Mouse (Mus musculus): ENCODE results near the gene Sipa1l3.

Sipa1l3 gene

DNA sequence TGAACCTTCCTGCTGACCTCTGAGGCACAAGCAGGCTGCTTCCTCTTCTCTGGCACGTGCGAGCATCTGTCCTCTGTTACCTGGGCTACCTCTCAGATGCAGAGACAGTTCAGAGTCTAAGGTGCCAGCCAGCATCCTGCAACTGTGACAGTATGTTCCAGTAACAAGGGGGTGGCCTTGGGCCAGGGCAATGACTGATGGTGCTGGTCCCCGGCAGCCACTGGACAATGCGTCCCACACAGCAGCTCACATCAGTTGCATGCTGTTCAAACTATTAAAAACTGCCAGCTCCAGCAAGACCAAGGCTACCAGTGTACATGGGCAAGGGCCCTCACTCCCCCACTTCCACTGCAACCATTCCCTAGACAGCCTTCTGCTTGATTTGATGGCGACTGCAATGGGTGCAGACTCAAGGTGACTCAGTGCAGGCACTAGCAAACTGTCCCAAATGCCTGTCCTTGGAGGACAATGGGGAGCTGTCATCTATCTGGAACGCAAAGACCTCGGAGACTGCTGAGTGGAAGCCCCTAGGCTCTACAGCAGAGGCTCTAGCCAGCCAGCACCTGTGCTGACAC, 136.9 kb downstream of the Sipa1l3 start:
- no peak for DNase-seq (ENCODE audit: low spot score in 2 of 2)

DNA sequence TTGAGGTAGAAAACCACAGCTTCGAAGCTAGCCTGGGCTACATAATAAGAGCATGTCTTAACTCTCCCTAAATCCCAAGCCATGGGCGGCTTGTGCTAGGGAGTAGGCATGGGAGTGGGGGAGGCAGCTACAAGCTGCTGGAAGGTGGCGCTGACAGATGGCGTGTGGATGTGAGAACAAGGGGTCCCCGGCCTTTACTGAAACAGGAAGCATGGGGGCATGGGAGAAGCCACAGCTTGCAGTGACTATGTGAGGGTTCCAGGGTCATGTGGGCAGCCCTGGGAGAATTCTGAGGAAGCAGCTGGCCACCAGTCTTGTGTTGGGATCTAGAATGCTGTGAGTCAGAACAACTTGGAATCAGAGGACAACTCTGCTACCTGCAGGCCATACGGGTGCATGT, 144.4 kb downstream of the Sipa1l3 start:
- no peak for DNase-seq (ENCODE audit: low spot score in 2 of 2)

DNA sequence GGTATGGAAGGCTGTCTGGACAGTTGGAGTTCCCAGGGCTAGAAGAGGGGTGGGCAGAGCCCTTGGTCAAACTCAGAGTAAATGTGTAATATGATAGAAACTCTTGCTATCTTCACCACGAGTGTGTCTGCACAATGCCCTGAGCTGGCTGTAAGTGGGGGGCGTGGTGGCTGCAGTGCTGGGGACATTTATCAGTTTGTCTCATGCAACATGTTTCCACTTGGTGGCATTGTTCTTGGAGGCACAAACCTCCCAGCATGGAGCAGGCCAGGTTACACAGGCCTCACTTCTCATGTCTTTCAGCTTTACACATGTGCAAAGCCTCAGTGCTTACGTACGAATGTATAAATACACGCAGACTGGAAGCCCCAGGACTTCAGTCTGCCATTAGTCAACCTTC, 146.3 kb downstream of the Sipa1l3 start:
- DNase-seq (ENCODE audit: low spot score in 2 of 2) = no peak

DNA sequence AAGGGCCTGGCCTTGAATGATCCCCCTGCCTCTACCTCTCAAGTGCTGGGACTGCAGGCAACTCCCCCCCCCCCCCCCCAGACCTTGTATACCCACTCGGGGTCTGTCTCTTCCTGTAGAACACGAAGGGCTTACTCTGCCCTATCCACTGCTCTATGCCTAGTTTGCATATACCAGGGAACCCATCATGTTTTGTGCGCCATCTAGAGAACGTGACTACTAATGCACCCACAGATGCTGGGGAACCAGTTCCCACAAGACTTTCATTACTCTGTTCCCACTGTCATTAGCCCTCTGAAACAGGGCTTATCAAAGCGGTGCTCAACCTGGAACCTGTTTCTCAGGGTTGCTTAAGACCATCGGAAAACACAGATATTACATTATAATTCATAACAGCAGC, 148.4 kb downstream of the Sipa1l3 start:
- DNase-seq (ENCODE audit: low spot score in 2 of 2) = no peak

DNA sequence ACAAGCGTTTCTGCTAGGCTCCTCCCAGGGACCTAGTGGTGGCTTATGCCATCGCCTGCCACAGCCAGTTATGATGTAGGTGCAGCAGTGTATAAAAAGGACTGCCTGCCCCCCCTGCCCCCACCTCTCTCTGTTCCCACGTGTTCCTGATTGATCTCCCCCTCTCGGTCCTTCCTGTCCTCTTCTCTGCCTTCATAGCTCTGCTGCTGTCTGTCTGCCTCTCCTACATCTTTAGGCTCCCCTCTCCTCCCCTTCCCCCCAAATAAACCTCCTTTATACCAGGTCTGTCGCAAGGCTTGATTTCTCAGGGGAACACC, 150.5 kb downstream of the Sipa1l3 start:
- DNase-seq (ENCODE audit: low spot score in 2 of 2) = no peak

DNA sequence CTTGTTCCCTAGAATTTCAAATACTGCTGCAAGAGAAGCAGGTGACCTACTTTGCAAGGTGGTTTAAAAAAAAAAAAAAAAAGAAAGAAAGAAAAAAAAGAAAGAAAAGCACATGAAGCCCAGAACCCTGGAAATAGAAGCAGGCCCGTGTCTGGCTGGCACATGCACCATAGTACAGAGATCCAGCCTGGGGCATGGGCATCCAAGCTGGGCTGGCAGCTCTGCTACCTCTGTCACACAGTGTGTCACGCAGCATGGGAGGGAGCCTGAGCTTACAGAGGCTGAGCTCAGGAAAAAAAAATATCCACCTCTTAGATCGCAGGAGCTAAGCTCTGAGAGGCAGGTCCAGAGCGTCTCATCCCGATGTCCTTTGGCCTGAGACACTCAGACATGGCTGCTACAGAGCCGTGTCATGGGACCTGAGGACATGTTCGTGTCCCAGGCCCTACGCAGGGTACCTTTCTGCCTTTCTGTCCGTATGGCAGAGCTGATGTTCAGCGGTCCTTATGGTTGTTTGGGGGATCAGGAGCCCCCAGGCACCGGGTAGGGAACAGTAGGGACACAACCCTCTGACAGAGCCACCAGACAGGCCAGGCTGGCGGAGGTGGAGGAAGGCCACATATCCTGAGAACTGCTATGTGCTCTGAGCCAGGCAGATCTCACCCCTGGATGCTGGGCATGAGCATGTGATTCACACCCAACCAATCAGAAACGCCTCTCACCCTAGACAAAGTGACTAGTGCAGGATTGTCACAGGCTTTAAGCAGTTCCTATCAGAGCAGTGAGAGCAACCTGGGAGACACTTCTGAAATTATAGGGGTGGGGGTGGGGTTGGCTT, 151.1 kb downstream of the Sipa1l3 start:
- DNase-seq (ENCODE audit: low spot score in 2 of 2) = no peak

DNA sequence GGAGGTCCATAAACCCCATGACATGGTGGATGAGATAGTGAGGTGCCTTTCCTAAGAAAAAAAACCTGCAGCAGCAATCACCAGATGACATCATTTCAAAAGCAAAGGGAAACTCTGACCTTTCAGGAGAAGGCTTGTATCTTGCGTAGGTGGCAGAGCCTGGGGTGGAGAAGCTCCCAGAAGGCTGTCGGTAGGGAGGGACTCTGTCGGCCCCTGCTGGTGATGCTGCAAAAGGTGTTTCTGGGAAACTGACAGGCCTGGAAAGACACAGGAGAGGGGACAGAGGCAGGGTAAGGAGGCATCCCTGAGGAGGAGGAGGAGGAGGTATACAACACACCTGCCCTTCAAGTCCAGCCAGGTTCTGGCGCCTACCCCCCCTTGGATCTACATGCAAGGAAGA, 154.4 kb downstream of the Sipa1l3 start:
- DNase-seq (ENCODE audit: low spot score in 2 of 2) = no peak

DNA sequence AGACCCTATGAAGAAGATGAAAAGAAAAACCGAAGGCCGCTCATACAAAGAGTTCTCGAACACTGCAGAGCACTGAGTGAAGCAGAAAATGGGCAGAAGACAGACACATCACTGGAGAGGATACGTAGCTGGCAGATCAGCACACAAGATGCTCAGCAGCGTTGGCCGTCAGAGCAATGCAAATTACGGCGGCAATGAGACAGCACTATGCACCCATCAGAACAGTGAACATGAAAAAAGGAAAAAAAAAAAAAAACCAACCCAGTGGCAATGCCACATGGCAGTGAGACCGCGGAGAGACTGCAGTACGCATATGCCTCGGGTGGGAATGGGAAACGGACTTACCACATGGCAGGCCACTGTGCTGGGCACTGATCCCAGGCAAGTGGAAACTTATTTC, 156.9 kb downstream of the Sipa1l3 start:
- DNase-seq (ENCODE audit: low spot score in 2 of 2) = no peak

DNA sequence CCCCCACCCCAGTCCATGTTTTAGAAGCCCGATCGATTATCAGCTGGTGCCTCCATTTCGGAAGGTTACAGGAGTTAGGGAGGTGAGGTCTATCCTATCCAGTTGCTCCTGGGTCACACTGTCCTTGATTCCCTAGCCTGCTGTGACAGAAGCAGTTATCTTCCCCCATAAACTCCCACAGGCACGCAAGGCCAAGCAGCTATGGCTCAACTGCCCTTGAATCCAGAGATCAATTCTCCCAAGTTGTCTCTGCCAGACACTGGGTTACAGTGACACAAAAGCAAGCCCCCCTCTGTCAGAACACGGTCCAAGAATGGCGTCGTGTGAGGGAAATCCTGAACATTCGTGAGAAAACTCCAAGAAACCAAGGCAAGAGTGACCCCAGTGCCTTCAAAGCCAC, 163.0 kb downstream of the Sipa1l3 start:
- DNase-seq (ENCODE audit: low spot score in 2 of 2) = no peak

DNA sequence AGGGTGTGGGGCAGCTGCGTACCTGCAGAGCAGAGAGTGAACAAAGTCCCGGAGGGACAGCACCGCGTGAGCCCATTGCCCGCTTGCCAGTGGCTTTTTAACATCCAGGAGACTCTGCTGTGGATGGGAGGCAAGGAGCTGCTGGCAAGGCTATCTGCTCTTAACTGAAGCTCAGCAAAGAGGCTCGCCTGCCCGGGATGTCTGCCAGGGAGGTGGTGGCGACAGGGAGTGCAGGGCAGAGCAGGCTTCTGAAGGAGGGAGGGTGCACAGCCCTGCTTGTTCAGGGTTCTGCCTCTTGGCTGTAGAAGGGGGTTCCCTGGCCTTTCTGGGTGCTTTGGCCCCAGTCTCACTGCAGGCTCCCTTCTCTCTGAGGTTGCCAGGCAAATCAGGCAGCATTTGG, 164.3 kb downstream of the Sipa1l3 start:
- no peak for DNase-seq (ENCODE audit: low spot score in 2 of 2)

DNA sequence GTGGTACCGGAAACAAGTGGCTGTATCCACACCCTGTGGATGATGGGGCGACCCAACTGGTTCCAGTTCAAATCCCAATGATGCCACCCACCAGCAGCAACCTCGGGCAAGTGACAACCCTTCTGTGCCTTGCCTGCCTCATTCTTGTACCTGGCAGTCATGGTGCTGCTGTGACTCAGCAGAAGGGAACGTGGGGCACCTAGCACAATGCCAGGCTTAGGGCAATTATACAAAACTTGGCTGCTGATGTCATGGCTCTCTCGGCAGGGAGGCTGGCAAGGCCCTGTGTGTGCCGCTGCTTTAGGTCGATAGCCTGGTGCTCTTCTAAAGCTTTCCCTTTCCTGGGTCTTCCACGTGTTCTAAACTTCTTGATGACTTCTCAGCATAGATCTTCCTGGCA, 166.2 kb downstream of the Sipa1l3 start:
- DNase-seq (ENCODE audit: low spot score in 2 of 2) = no peak

DNA sequence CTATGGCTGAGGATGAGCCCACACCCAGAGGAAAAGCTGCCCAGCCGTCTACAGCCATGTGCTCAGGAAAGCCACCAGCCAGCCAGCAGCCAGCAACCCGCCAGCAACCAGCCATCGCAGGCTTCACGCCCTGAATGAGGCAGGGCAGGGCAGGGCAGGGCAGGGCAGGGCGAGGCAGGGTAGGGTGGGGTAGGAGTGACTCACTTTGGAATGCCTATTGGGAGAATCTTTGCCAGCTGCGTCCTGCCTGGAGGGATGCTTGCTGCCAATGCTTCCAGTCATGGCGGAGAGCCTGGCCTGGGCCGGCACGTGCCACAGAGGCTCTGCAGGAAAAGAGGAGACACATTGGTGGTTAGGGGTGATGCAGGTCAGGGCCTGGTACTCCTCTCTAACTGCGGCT, 168.0 kb downstream of the Sipa1l3 start:
- no peak for DNase-seq (ENCODE audit: low spot score in 2 of 2)

DNA sequence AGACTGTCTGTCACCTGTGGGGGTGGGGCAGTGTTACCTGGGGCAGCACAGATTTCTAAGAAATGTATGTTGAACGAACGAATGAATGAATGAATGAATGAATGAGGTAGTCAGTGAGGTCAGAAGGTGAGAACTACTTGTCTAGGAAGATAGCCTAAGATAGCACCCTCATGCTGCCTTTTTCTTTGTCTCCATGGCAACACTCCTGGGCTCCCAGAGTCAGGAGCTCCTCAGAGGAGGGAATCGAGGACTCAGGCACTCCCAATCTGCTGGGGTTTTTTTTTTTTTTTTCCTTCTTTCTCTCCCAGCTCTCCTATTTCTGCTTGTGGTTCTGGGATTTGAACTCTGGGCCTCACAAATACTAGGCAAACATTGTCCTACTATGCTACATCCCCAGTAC, 172.2 kb downstream of the Sipa1l3 start:
- DNase-seq (ENCODE audit: low spot score in 2 of 2) = no peak

DNA sequence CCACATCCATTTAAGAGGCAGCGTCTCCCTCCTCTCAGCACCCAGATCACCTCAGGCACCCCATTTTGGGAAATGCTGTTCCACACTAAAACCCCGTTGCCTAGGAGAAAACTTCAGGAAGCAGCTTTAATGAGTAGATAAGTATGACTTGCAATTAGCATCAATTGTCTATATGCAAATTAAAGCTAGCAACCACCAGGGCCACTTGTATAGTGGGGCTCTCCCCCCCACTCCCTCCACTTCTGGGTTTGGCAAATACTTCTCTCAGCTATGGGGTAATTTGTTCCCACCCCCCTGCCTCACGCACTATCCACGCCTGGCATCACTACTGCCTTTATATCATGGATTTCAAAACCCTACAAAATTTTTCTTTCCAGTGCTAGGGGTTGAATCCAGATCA, 172.9 kb downstream of the Sipa1l3 start:
- DNase-seq (ENCODE audit: low spot score in 2 of 2) = no peak

DNA sequence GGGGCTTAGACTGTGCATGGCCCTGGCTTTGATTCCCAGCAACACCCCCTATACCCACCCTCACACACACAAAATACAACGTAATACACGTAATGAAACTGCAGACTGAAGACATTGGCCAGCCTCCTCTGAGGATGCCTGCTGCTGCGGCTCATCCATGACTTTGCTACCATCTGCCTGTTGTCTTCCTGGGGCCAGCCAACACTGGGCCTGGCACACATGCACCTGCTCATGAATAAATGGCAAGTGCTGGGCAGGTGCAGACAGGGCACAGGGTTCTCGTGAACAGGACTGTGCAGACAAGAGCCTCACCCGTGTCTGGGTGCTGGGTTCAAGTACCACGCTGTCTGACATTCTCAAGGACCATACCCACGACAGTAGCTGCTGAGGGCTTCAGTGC, 174.7 kb downstream of the Sipa1l3 start:
- DNase-seq (ENCODE audit: low spot score in 2 of 2) = no peak

DNA sequence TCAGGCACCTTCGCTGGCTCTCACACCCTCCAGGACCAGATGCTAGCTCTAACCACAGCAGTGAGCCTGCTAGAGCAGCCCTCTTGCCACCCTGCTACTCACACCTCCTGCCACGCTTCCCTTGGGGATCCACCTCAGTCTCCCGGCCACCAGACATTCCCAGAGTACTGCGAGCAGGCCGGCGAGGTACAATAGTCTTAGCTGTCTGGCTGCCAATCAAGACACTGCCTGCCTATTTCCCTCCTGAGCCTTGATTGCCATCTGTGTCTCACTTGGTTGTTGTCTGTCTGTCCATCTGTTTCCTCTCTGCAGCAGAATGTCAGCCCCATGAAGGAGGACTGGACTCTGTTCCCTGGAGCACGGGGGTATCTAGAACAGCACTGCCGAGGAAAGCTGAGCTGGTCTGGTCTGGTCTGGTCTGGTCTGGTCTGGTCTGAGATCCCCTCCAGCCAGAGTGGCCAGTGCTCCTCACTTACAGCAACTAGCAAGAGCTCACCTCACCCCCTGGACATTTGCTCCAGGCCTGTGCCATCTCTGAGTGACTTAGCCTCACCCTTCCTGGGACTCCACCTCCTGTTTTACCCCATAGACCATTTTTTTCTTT, 175.8 kb downstream of the Sipa1l3 start:
- DNase-seq (ENCODE audit: low spot score in 2 of 2) = no peak

DNA sequence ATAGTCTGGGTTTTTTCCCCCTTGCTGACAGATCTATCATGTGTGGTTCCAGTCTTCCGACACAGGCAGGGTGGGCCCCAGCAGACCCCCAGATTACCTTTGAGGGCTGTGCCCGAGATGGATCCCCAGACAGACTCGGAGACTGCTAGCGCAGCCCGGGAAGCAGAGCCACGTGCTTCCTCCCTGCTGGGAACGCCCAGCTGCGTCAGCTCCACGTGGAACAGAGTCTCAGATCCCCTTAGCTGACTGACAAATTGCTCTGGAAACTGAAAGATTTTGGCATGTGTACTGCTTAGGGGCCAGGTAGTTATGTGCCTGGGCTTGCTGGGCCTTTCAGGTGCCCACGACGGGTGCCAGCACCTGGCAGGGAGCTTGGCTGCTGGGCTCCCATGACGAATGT, 176.7 kb downstream of the Sipa1l3 start:
- no peak for DNase-seq (ENCODE audit: low spot score in 2 of 2)

DNA sequence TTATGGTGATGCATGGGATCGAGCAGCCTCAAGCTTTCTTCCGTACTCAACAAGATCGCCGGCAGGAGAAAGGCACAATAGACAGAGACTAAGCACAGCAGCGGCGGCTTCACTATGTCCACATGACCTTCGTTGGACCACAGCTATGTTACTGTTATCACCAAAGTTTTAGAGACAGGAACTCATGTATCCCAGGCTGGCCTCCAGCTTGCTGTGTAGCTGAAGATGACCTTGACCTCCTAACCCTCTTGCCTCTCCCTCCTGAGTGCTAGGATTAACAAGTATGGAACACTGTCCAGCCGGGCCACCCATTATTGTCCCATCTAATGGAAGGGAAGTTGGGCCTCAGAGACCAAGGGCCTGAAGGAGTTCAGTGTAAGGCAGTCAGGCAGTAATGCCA, 177.6 kb downstream of the Sipa1l3 start:
- DNase-seq (ENCODE audit: low spot score in 2 of 2) = no peak

DNA sequence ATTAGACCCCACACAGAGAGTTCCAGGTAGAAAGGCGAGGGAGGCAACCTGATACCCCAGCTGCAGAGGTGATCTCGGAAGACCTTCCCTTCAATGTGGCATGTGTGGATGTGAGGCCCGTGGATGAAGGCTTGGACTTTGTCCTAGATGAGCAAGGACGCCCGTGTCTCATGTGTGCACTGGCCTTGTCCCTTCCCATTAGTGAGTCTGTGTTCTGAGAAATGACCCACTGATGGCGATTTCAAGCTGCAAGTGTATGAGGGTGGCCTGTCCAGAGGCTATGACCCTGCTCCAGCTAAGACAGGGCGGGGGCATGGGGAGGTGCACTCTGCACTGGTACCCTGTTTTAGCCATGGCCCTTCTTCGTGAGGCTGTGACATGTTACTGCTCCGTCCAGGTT, 178.2 kb downstream of the Sipa1l3 start:
- no peak for DNase-seq (ENCODE audit: low spot score in 2 of 2)

DNA sequence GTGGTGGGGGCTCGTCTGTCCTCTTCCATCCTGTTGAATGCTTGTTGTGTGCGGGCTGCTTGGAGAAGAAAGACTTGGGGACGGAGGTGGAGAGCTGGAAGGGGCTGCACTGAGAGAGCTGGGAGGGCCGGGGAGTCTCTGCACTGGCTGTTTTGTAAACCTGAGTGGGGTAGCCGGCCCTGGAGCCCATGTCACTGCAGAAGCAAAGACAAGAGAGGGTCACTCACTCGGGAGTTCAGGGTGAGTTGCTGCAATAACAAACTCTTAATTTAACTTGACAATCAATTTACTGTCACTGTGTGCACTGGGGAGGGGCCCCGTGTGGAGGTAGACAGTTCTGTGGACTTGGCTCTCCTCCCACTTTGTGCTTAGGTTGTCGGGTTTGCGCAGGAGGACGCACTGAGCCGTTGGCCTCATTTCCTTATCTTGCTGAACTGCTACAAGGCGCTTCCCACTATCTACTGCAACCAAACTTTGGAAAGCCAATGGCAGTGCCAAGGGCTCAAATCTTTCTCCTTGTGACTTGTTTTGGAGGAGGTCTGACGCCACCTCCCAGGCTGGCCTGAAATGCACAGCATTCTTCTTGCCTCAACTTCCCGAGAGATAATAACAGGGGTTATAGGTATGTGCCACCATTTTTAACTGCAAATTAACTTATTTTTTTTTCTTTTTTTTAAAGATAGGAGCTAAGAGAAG, 179.3 kb downstream of the Sipa1l3 start:
- no peak for DNase-seq (ENCODE audit: low spot score in 2 of 2)

DNA sequence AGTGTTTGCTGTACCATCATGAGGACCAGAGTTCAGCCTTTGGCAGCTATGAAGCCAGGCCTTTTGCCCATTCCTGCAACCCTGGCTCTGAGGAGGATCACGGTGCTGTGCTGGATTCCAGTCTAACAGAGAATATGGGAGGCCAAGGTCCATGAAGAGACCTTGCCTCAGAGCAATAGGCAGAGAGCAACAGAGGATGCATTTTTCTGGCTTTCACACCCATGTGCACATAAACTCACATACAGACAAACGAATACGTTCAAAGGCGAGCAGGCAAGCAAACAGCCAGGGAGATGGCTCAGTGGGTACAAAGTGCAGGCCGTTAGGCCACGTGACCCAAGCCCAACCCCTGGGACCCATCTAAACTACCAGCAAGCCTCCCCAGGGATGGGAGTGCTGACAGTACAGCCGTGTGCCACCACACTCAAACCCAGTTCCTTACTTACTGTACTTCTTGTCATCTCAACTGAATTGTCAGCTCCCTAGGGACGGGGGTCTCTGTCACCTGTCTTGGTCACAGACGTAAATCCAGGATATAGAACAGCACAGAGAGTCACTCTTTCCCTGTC, 180.0 kb downstream of the Sipa1l3 start:
- no peak for DNase-seq (ENCODE audit: low spot score in 2 of 2)

DNA sequence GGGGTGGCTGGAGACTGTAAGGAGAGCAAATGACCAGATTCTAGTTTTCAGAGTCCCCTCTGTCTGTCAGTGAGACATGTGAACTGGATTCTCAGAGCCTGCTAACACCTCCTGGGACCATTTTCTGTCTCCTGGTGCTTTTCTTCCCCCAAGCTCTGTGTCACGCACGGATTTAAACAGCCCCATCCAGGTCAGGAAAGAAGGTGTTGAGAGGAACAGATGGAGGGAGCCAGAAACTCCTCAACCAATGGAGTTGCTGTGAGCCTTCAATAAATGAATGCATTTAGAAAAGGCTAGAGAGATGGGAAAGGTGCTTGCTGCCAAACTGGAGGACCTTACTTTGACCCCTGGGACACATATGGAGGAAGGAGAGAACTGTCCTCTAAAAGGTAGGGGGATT, 180.7 kb downstream of the Sipa1l3 start:
- DNase-seq (ENCODE audit: low spot score in 2 of 2) = no peak
